Mouse (Mus musculus): Measurements from ENCODE around the gene Dusp22.

- TF ChIP-seq CTCF (conservative IDR thresholded peaks at IDR 0.05; ENCODE audit: insufficient read depth, insufficient read length, low read depth, low read length) (no peak), POLR2A (IDR thresholded peaks at IDR 0.05; ENCODE audit: low read depth, low read length) (no peak)
Measured at GRCm38 (mm10) chr13:30649197-30649596, 10.6 kb upstream of the Dusp22 start.

Data from kidney, adult 2 months (tissue).